Mouse (Mus musculus): Measurements from ENCODE around the gene Pnpla2.

- TF ChIP-seq CTCF (IDR thresholded peaks at IDR 0.05; ENCODE audit: control insufficient read depth, insufficient read depth, low read length) (no peak), POLR2A (IDR thresholded peaks at IDR 0.05; ENCODE audit: borderline replicate concordance, control insufficient read depth, low read depth, low read length) (no peak; the same call in 1 of the 2 replicates)
These were observed 5.6 kb downstream of the Pnpla2 start, which contains the start of gene Cracr2b for GRCm38 (mm10) chr7:141460391-141461113.

All from bone marrow, adult 2 months (tissue).